Mouse (Mus musculus) colon, adult 2 months (tissue): ENCODE measurements around the gene Ypel4. TPM values are rescaled to one million over a fixed set of nuclear protein-coding genes. Genes with fewer than 3 reads are reported as not detected.

Source experiments
- polyA plus RNA-seq: library from polyadenylated mRNA; depleted of rRNA; stranded (reverse); fragments of >200 nt; gene quantifications from 2 replicates; pipeline ENCODE4 v1.2.3, GENCODE M21; 2012; rRNA removed

The Ypel4 gene
- 6.1 and 7.2 TPM in 2 replicates for polyA plus RNA-seq

DNA sequence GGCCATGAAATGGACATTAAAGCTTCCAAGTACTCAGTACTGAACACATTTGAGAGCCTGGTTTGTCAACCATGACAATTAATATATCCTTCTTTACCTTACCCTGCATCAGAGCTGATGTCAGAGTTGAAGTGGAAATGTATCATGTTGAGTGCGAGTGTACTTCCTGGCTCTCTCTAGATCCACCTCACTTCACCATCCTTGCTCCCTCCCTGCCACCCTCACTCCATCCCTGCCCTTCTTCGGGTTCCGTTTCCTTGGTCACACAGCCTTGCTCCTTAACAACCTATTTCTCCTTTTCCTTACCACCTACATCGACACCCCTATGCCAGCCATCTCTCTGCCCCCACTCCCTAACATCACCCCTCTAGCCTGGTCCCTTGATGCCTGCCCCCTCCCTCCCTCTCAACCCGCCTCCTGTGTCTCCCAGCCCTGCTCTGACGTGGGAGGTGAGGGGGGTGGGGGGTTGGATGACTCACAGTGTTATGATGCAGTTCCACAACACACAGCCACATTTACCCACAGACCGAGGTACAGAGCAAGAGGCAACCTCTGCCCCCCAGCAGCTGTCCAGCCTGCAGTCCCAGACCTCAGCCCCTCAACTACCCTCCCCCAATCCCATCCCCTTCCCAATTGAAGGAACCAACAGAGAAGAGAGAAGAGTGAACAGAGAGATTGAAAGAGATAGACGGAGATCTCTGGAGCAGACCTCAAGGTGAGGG is at the start of gene Ypel4:
Gene Ypel4 (plus strand): TSS at position 480 of the 722 bp plus-strand sequence.

DNA sequence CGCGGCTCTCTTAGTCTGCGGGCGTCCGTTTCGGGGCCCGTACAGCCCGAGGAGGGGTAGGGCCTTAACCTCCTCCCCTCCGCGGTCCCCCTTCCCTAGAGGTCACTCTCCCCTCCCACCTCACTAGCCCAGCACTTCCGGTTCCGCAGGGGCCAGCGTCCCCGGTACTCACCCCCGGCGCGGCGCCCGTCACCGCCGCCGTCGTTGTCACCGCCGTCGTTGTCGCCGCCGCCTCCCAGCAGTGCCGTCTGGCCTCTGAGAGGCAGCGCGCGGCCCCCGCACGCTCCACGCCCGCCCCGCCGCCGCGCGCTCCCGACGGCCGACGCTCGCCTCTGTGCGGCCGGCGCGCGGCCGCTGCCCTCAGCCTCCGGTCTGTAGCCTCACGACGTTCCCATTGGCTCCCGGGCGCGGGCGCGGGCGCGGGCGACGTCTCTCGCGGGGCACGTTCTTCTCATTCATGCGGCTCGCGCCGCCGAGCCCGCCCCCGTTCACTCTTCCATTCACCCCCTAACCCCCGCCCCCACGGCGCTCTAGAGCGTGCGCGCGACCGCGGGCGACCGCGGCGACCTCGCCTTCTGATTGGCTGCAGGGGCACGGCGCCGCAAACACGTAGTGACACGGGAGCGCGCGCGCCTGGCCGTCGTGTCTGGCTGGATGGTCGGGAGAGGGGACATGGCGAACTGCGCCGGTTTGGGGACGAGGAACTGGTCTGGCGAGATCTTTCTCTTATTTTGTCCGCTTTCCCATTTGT is 18.9 kb upstream of the Ypel4 start, which contains the start of gene Zdhhc5:
Gene Zdhhc5 (minus strand): TSS at position 370 of the 751 bp plus-strand sequence.

GRCm38 (mm10) chr2:84727172-84727858 is 6.5 kb upstream of the Ypel4 start, which contains the start of gene Clp1:
TSS of gene Clp1 (minus strand) at chr2:84727350.

GRCm38 (mm10) chr2:84743561-84743960 is 9.7 kb downstream of the Ypel4 start, which contains the start of gene Gm19426:
TSS of gene Gm19426 (minus strand) at chr2:84743655.

DNA sequence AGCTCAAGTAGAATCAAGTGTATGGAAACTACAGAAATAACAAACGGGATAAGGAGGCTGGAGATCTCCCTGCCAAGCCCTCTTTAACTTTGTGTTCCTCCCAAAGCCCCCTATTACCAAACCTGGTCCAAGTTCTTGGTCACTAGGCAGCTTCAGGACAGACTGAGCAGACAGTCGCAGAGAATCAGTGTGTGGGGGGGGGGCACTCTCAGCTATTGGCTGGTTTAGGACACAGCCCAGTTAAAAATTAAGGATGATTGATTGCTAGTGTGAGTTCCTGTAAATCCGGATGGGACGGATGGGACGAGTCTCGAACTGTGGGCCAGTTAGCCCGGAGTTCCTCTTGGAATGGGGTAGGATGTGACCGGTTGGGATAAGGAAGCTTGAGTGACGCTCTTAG is 41.4 kb downstream of the Ypel4 start, which contains the start of gene Serping1:
Gene Serping1 (minus strand): TSS at position 204 of the 400 bp plus-strand sequence.

Other genes with a start within 250 kb of the Ypel4 start
- gene Ctnnd1, start 83.3 kb upstream of the Ypel4 start, polyA plus RNA-seq, result 60.4 and 68.6 TPM in 2 replicates
- not detected in 2 replicates for gene Btbd18, start 75.0 kb upstream of the Ypel4 start, polyA plus RNA-seq
- gene Selenoh, start 63.3 kb upstream of the Ypel4 start, polyA plus RNA-seq, result 50.5 and 62.5 TPM in 2 replicates
- gene Gm28635, start 56.0 kb upstream of the Ypel4 start, polyA plus RNA-seq, result not detected in 2 replicates
- 7.0 and 7.1 TPM in 2 replicates for gene Med19, start 55.7 kb upstream of the Ypel4 start, polyA plus RNA-seq
- 43.2 and 45.6 TPM in 2 replicates for gene Tmx2, start 54.9 kb upstream of the Ypel4 start, polyA plus RNA-seq
- 56.0 and 66.9 TPM in 2 replicates for gene Zdhhc5, start 18.9 kb upstream of the Ypel4 start, polyA plus RNA-seq
- 6.2 and 6.9 TPM in 2 replicates for gene Clp1, start 6.7 kb upstream of the Ypel4 start, polyA plus RNA-seq
- gene Gm19426, start 9.6 kb downstream of the Ypel4 start, polyA plus RNA-seq, result 0.17 and 0.35 TPM in 2 replicates
- 227 and 242 TPM in 2 replicates for gene Serping1, start 41.4 kb downstream of the Ypel4 start, polyA plus RNA-seq
- gene Ube2l6, start 64.8 kb downstream of the Ypel4 start, polyA plus RNA-seq, result 11.1 and 16.7 TPM in 2 replicates
- gene Smtnl1, start 88.6 kb downstream of the Ypel4 start, polyA plus RNA-seq, result not detected in 2 replicates
- 28.1 and 31.6 TPM in 2 replicates for gene Timm10, start 92.9 kb downstream of the Ypel4 start, polyA plus RNA-seq
- 10.5 and 10.6 TPM in 2 replicates for gene Slc43a1, start 104.8 kb downstream of the Ypel4 start, polyA plus RNA-seq
- gene Rtn4rl2, start 152.7 kb downstream of the Ypel4 start, polyA plus RNA-seq, result 3.2 and 4.2 TPM in 2 replicates
- 27.0 and 31.9 TPM in 2 replicates for gene Slc43a3, start 202.5 kb downstream of the Ypel4 start, polyA plus RNA-seq
- 0.29 and 0.43 TPM in 2 replicates for gene Prg2, start 246.4 kb downstream of the Ypel4 start, polyA plus RNA-seq